Mouse (Mus musculus): ENCODE data around the gene Atp1a2.
A peak's percentile ranks its signal among the peaks of the same experiment; 100 is the strongest.

Atp1a2 gene

GRCm38 (mm10) chr1:172302851-172303250 lies 5.0 kb upstream of the Atp1a2 start:
- no peak for DNase-seq

DNA sequence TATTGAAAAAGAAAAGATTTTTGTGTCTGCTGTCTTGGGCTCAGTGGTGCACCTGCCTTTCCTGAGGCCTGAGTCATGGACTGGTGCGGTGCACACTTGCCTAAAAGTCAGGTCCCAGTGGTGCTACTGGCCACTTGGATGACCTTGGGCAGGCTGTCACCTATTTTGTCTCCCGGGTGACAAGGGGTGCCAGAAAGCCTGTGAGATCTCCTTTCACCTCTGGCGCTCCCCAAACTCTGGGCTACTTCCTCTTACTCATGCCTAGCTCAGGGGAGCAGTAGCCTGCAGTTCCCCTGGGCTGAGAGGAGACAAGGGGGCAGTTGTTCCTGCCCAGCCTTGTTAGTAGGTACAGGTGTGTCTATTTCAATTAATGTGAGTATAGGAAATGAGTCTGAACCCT lies 4.4 kb upstream of the Atp1a2 start:
- DNase-seq = no peak

DNA sequence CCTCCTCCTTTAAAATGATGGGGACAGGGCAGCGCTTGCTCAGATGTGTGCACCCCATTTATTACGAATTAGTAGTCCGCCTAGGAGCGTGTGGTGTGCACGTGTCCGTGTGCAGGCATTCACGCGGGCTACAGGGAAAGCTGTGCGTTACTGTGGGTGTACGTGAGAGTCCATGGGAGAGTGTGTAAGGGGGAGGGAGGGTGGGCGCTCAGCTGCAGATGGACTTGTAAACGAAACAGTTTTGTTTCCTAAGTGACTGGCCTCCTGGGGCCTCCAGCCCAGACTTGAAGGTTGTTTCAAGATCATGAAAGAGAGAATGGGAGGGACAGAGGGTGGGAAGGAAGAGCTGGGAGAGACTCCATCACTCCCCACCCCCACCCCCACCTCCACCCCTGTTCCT lies 3.3 kb upstream of the Atp1a2 start:
- DNase-seq = no peak

GRCm38 (mm10) chr1:172300247-172300646 lies 2.4 kb upstream of the Atp1a2 start:
- DNase-seq = no peak

DNA sequence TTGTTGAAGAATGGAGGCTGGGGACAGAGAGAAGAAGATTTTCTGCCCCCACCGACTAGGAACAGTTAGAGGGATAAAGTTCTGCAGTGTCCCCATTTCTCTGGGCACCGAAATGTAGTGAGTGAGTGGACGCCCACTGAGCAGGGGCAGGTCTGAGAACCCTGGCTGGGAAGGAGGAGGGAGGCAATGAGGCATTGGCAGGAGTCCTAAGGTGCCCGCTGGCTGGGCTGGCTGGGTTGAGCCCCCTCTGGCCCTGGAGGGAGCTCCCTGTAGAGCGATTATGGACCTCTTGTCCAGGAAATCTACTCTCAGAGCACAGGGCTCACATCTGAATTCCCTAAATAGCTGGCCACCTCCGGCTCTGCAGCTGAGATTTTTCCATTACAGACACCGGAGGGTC lies 1.7 kb upstream of the Atp1a2 start:
- no peak for DNase-seq

GRCm38 (mm10) chr1:172296816-172297510 lies 901 bp downstream of the Atp1a2 start:
- DNase-seq = no peak

DNA sequence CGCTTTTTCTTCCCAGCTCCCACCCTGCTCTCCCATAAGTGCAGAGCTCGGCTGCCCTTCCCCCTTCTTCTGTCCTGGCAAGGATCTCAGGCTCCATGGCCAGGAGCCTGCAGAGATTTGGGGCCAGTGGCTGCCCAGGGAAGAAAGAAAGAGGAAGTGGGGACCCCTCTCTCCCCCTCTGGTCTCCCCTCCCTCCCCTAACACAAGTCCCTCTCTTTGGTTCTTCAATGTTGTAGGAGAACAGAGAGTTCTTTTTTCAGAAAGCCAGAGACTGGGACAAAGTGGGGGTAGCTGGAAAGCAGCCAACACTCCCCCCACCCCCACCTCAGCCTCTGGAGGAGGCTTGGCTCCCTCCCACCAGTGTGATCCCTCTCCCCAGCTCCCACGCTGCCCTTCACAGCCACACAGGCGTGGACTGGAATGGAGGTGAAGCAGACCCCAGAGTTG lies 2.1 kb downstream of the Atp1a2 start:
- no peak for DNase-seq

GRCm38 (mm10) chr1:172293449-172293848 lies 4.4 kb downstream of the Atp1a2 start:
- DNase-seq = no peak

DNA sequence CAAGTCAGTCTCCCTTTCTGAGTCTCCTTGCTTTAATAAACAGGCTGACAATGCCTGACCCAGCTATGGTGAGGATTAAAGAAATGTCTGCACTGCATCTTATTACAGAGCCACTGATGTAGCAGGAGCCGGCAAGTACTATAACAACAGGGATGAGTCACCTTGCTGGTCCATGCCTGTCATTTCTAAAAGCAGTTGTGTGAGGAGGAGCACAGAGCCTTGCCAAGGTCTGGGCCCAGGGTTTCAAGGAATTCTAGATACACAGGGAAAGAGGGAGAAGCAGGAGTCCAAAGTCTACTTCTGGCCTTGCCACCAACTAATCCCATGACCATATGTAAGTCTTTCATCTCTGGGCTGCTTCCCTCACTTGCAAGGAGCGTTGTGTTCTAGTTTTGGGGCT lies 5.0 kb downstream of the Atp1a2 start:
- DNase-seq = no peak

DNA sequence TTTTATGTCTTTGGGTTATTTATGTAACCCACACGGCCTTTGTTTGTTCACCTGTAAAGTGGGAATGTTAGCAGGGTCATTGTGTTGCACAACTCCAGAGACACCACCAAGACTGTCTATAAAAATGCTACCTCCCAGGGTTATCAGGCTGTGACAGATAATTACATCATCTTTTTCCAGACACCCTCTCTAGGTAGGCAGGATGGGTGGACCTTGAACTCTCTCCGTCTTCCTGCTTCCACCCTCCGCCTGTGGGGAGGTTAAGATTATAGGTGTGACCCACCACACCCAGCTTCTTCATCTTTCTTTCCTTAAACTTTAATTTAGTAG lies 8.3 kb downstream of the Atp1a2 start:
- DNase-seq = no peak

DNA sequence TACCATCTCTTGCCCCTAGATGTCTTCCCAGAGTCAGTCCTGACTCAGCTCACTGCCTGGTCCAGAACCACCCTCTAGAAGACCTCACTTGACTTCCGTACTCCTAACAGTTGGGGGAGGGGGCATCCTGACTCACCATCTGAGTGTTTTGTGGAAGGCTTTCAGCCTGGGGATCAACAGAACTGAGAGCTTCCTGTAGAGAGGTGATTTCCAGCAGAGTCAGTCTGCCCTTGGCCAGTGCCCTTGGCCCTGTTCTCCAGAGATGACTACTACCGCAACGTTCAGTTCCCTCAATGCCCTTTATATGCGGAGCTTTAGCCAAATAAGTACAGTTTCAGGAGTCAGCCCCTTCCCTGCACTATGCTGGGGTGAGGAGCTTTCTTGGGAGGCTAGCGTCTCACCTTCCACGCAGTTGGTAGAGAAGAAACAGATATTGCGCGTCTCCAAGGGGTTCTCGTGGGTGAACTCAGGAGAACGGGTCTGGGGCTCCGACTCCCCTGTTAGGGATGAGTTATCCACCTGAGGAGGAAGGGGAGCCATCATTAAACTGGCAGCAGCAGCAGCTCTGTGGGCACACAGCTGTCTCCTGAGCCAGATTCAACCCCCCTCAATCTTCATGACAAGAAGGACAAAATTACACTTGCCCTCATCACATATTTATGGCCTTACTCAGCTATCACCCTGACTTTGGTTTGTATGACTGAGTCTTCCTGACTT lies 8.8 kb downstream of the Atp1a2 start:
- no peak for DNase-seq

GRCm38 (mm10) chr1:172286740-172287139 lies 11.1 kb downstream of the Atp1a2 start:
- no peak for DNase-seq

DNA sequence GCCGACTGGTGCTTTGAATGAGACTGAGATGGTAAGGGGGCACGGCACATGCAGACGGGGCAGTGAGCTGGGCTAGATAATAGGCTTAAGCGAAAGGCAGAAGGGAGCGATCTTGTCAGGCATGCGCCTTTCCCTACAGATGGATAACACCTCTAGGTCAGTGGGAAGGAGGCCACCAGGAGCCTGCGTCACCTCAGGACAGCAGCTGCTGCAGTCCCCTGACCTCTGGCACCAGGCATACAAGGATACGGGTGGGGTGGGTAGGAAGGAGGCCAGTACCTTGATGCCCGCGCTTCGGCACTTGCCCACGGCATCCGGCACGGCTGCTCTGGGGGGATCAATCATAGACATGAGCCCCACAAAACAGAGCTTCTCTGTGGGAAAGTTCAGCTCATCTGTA lies 13.6 kb downstream of the Atp1a2 start:
- no peak for DNase-seq

DNA sequence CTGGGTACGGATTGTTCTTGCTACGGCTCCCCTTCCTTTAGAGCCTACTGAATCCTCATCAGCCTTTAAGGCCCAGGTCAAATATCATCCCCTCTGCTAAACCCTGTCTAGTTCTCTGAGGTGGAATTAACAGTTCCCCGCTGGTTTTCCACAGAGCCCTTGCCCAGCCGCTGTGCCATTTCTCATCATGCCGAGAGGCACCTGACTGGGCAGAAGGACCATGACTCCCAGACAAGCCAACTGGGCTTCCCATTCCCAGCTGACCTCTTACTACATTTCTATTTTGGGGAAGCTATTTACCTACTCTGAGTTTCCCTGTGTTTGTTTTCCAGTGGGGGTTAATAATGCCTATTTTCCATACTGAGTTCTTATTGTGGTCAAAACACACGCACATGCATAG lies 14.8 kb downstream of the Atp1a2 start:
- no peak for DNase-seq

- no peak for DNase-seq
Measured at GRCm38 (mm10) chr1:172281522-172282254, 16.2 kb downstream of the Atp1a2 start.

GRCm38 (mm10) chr1:172279768-172280509 lies 17.9 kb downstream of the Atp1a2 start:
- DNase-seq = no peak

- DNase-seq = no peak
Measured at GRCm38 (mm10) chr1:172278328-172278727, 19.5 kb downstream of the Atp1a2 start.

- DNase-seq = peak; percentile 12
Measured at GRCm38 (mm10) chr1:172277172-172277571, 20.7 kb downstream of the Atp1a2 start.

- DNase-seq = no peak
Measured at GRCm38 (mm10) chr1:172274547-172274946, 23.3 kb downstream of the Atp1a2 start.

DNA sequence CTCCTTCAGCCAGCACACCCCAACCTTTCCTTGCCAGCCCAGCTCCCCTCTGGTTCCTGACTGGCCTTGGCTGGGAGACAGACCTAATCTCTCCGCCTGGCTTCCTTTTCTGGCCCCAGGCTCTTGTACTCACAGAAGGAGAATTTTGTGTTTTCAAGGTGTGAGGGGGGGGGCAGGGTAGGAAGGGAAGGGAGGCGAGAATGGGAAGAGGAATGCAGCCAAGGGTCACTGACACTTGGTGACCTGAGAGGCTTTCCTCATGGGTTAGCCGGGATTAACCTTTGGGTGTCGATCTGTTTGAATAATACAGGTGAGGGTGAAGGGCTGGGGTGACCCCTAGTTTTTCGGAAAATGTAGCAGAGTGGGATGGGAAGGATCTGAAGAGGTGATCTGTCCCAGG lies 23.7 kb downstream of the Atp1a2 start:
- DNase-seq = no peak

DNA sequence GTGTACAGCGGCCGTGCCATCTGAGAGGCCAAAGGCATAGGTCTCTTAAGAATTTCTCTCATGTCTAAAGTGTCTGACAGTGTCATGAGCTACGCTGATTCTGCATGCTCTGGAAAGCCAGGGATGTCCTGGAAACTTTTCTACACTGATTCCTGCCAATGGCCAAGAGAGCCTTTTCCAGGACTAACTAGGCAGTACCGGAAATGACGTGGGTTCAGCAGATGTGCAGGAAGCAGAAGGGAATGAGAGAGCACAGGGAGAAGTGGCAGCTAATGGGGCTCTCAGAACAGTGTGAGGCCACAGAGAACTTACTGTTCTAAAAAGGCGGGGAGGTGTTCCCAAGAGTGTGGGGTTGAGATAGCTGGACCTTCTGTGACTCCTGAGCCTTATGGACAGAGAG lies 24.5 kb downstream of the Atp1a2 start:
- DNase-seq = no peak

GRCm38 (mm10) chr1:172271765-172272164 lies 26.1 kb downstream of the Atp1a2 start:
- DNase-seq = no peak

- no peak for DNase-seq
Measured at GRCm38 (mm10) chr1:172271208-172271607, 26.7 kb downstream of the Atp1a2 start.

All from thymus, postnatal 25 days (tissue).